Mouse (Mus musculus): ENCODE results near the gene Gnat2. TPM values are rescaled to one million over a fixed set of nuclear protein-coding genes. Genes with fewer than 3 reads are reported as not detected.

Gene Gnat2
- total and polyA plus RNA-seq, 3 experiments, result 11.2 to 17.5 (median 13.3) TPM

GRCm38 (mm10) chr3:108097656-108098055, 5.1 kb downstream of the Gnat2 start:
- no peak overlapping the region for H3K4me2 ChIP-seq (ENCODE audit: insufficient read depth, low read depth, poor library complexity, severe bottlenecking)
- peaks cover 0 to 10% of the 10 kb centered on the region in 2 experiments; a peak in 2 of 4 replicates for H3K4me1 ChIP-seq (ENCODE audit: control insufficient read depth in 1 of 2, insufficient read depth in 2 of 2)

GRCm38 (mm10) chr3:108098316-108098715, 5.7 kb downstream of the Gnat2 start:
- Histone ChIP-seq H3K4me3 (replicated peaks in 1 of 3; ENCODE audit: low read depth in 2 of 3, low read length in 2 of 3, poor library complexity in 1 of 3) (no peak overlapping the region), H3K36me3 (replicated peaks in 1 of 2; ENCODE audit: control insufficient read depth in 1 of 2, insufficient read depth in 1 of 2, low read length in 1 of 2) (peaks cover 5 to 60% of the 10 kb centered on the region in 2 experiments), H3K4me2 (ENCODE audit: insufficient read depth, low read depth, poor library complexity, severe bottlenecking) (no peak overlapping the region), H3K9ac (ENCODE audit: insufficient read depth, low read depth) (no peak overlapping the region), H3K9me3 (replicated peaks; ENCODE audit: low read length) (no peaks in the 10 kb centered on the region), H3K27ac (ENCODE audit: insufficient read depth, low read depth) (no peak overlapping the region), H3K79me2 (replicated peaks; ENCODE audit: control insufficient read depth, extremely low read depth, insufficient read depth, poor library complexity, severe bottlenecking) (no peaks in the 10 kb centered on the region), H3K27me3 (replicated peaks) (no peaks in the 10 kb centered on the region), H3K4me1 (ENCODE audit: control insufficient read depth in 1 of 2, insufficient read depth in 2 of 2) (peaks cover 0 to 10% of the 10 kb centered on the region in 2 experiments; a peak in 2 of 4 replicates)
- no peak for DNase-seq (ENCODE audit: extremely low read depth)
- TF ChIP-seq EP300 (IDR thresholded peaks at IDR 0.05; ENCODE audit: low read length) (no peak), JUND (conservative IDR thresholded peaks at IDR 0.05; ENCODE audit: low read depth, low read length) (no peak), ETS1 (conservative IDR thresholded peaks at IDR 0.05; ENCODE audit: low read depth, low read length) (no peak), NRF1 (IDR thresholded peaks at IDR 0.05; ENCODE audit: low read depth, low read length) (no peak), GABPA (IDR thresholded peaks at IDR 0.05; ENCODE audit: insufficient replicate concordance, low read depth, low read length) (no peak), IRF4 (IDR thresholded peaks at IDR 0.05; ENCODE audit: low read depth, low read length) (no peak), KAT2A (IDR thresholded peaks at IDR 0.05; ENCODE audit: insufficient replicate concordance, low read length) (no peak), JUN (IDR thresholded peaks at IDR 0.05; ENCODE audit: insufficient read depth, low read depth, low read length) (no peak), PAX5 (IDR thresholded peaks at IDR 0.05; ENCODE audit: low read length) (no peak), USF1 (IDR thresholded peaks at IDR 0.05; ENCODE audit: low read depth, low read length) (no peak), BHLHE40 (IDR thresholded peaks at IDR 0.05; ENCODE audit: low read depth, low read length) (no peak)
- in situ Hi-C loops (cut with MboI; ENCODE audit: low pct_ligation_motif_present, low pct_unique_long_range_greater_than_20kb, low sequenced_read_pairs) (no loop called here), dilution Hi-C loops (cut with MboI; ENCODE audit: extremely low pct_ligation_motif_present, extremely low pct_unique_long_range_greater_than_20kb, low sequenced_read_pairs) (no loop called here)

More at GRCm38 (mm10) chr3:108097656-108098055, 5.1 kb downstream of the Gnat2 start:
- no peak for DNase-seq (ENCODE audit: extremely low read depth)
- in situ Hi-C loops (cut with MboI; ENCODE audit: low pct_ligation_motif_present, low pct_unique_long_range_greater_than_20kb, low sequenced_read_pairs) (no loop called here), dilution Hi-C loops (cut with MboI; ENCODE audit: extremely low pct_ligation_motif_present, extremely low pct_unique_long_range_greater_than_20kb, low sequenced_read_pairs) (no loop called here)
- H3K27ac ChIP-seq (ENCODE audit: insufficient read depth, low read depth), result no peak overlapping the region
- H3K27me3 ChIP-seq (replicated peaks), result no peaks in the 10 kb centered on the region
- H3K4me3 ChIP-seq (replicated peaks in 1 of 3; ENCODE audit: low read depth in 2 of 3, low read length in 2 of 3, poor library complexity in 1 of 3), result no peak overlapping the region
- H3K9ac ChIP-seq (ENCODE audit: insufficient read depth, low read depth), result no peak overlapping the region
- no peak for TF ChIP-seq GABPA (IDR thresholded peaks at IDR 0.05; ENCODE audit: insufficient replicate concordance, low read depth, low read length)
- TF ChIP-seq UBTF (IDR thresholded peaks at IDR 0.05; ENCODE audit: low read depth, low read length), result no peak
- no peak for TF ChIP-seq JUN (IDR thresholded peaks at IDR 0.05; ENCODE audit: insufficient read depth, low read depth, low read length)
- no peak for TF ChIP-seq JUND (conservative IDR thresholded peaks at IDR 0.05; ENCODE audit: low read depth, low read length)
- TF ChIP-seq SIN3A (IDR thresholded peaks at IDR 0.05; ENCODE audit: low read length), result no peak
- no peak for TF ChIP-seq ZC3H11A (IDR thresholded peaks at IDR 0.05; ENCODE audit: low read depth, low read length)
- no peak for TF ChIP-seq SMC3 (IDR thresholded peaks at IDR 0.05; ENCODE audit: low read depth, low read length)
- no peak for TF ChIP-seq POLR2A (IDR thresholded peaks at IDR 0.05; ENCODE audit: low read depth, low read length)
- TF ChIP-seq KAT2A (IDR thresholded peaks at IDR 0.05; ENCODE audit: insufficient replicate concordance, low read length), result no peak
- TF ChIP-seq NELFE (IDR thresholded peaks at IDR 0.05; ENCODE audit: low read depth, low read length), result no peak
- TF ChIP-seq RAD21 (IDR thresholded peaks at IDR 0.05; ENCODE audit: low read depth, low read length), result no peak
- H3K36me3 ChIP-seq (replicated peaks in 1 of 2; ENCODE audit: control insufficient read depth in 1 of 2, insufficient read depth in 1 of 2, low read length in 1 of 2), result peaks cover 5 to 62% of the 10 kb centered on the region in 2 experiments
- H3K79me2 ChIP-seq (replicated peaks; ENCODE audit: control insufficient read depth, extremely low read depth, insufficient read depth, poor library complexity, severe bottlenecking), result no peaks in the 10 kb centered on the region
- H3K9me3 ChIP-seq (replicated peaks; ENCODE audit: low read length), result no peaks in the 10 kb centered on the region

All from CH12.LX (cell line).